Mouse (Mus musculus) cerebellum, postnatal 14 days (tissue): ENCODE data around the gene Scn10a.

Source experiments
- DNase-seq, 2 experiments: peaks; one replicate each; pipeline ENCODE4 v3.0.0; 2021; ENCODE audit warnings: mixed read lengths in 2 of 2

Scn10a gene

DNA sequence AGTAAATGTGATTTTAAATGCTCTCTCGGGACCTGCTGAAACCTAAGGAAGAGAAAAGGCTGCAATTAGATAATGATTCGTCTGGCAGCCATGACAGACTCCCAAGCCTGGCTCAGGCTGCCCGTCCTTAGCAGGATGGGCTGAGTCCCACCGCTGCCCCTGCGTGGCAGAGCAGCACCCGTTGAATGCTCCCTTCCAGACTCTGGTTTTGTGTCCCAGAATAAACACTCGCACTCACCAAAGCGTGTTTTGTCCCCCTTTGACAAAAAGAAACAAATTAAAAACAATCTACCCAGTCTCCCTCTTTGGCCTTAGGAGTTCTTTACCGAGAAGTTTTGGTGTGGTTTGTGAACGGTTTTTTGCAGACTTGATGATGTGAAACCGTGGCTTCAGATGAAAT, at the start of gene Scn10a:
Gene Scn10a, minus strand, starts transcription at position 101 of the 400 bp plus-strand sequence.
- DNase-seq: no peak

GRCm38 (mm10) chr9:119768585-119768984, 49.5 kb upstream of the Scn10a start:
- DNase-seq: peak; percentile 31 to 50

GRCm38 (mm10) chr9:119760226-119760625, 41.1 kb upstream of the Scn10a start:
- no peak for DNase-seq

DNA sequence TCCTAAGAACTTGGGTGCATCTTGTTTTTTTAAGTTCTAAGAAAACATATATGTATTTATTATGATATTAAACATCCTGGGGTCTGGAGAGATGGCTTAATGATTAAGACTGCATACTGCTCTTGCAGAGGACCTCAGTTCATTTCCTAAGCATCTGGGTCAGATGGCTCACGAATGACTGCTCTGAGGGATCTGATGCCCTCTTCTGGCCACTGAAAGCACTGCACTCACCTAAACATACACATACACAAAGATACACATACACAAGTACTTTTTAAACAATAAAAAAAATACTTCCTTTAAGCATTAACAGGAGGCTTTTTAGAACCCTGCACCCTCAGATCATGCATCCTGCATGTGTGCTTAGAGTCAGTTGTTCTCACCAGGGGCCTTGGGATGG, 40.3 kb upstream of the Scn10a start:
- no peak for DNase-seq

- peak; percentile 50 to 60 for DNase-seq
These were observed 32.4 kb upstream of the Scn10a start for GRCm38 (mm10) chr9:119751507-119751906.

GRCm38 (mm10) chr9:119749112-119749511, 30.0 kb upstream of the Scn10a start:
- no peak for DNase-seq

DNA sequence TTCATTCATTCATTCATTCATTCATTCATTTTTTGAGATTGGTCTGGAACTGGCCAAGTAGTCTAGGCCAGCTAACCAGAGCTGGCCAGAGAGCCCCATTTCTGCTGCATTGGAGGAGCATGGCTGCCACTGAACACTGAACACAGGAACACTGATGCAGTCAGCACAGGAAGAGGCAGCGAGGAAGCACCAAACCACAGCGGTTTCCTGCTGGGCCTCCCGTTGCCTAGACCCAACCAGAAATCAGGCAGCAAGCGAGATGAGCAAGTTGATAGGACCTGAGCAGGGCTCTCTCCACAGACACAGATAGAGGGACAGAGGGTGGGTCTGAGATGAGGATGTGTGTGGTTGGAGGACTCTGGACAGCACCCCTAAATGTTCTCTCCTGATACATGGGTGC, 24.8 kb upstream of the Scn10a start:
- no peak for DNase-seq

GRCm38 (mm10) chr9:119743312-119743711, 24.2 kb upstream of the Scn10a start:
- no peak for DNase-seq

DNA sequence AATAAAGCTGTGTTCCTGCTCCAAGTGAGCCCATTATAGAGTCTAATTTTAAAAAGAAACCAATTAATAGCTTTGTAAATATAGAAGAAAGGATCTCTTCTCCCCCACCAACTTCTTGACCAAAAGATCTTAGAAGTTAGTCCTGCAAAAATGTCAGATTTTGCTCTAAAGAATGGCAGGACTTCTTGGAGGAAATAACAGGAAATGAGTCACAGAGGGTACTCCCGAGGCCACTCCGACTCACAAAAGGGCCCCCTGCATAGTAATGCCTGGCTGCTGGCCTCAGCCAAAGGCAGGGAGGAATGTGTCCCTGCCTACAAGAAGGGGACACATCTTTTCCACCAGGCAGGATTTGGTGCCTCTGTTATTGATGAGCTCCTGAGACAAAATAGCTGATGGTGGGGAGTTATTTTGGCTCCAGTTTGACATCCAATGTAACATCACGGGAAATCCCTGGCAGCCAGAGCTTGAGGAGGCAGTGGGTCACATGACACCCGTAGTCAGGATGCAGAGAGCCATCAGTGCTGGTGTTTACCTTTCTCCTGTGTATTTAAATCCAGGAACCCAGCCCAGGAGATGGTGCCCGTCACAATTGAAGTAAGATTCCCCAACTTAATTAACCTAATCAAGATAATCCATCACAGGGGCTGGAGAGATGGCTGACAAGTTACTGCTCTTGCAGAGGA, 22.1 kb upstream of the Scn10a start:
- no peak for DNase-seq

DNA sequence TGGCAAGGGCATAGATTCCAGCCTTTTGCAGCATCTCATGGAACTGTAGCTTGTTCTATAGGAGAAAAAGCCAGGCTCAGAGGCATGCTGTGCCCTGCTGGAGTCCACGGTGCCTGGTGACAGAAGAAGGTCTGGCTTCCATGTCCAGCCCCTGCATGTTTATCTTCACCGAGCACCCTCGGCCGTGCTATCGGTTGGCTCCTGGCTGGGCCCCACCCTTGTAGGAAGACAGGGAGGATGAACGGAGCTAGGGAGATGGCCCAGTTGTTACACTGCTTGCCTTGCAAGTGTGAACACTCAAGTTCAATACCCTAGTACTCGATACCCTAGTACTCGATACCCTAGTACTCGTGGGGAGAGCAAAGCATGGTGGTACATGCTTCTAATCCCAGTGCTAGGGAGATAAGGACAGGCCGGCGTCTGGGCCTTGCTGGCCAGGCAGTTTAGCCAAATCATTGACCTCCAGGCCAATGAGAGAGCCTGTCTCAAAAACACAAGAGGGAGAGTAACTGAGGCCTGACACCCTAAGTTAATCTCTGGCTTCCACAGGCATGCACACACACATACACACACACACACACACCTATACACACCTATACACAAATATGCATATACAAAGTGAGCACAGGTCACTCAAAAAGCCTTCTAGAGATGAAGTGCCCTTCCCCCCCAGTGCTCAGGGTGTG, 9.4 kb upstream of the Scn10a start:
- DNase-seq: no peak

GRCm38 (mm10) chr9:119726990-119727389, 7.9 kb upstream of the Scn10a start:
- no peak for DNase-seq

DNA sequence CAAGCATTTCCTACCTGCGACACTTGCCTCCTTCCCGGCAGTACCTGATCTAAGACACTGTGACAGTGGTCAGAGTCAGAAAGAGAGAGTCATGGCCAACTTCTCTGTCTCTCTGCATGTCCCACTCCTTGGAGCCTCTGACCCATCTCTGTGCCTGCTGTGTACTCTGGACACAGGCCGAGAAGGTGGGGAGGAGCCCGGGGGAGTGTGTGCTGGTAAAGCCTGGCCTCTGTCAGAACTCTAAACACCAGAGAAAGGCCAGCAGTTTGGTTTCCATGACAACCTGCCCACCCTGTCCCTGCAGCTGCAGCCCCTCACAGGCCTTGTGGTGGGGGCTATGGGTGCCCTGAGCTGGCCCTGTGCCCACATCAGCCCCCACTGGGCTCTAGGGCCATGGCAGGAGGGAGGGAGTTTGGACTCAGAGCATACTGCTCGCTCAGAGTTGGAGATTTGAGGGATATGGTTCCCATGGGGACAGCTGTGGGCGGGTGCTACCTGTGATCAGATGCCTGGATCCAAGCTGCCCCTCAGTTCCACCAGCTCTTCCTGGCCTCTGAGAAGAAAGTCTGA, 6.3 kb upstream of the Scn10a start:
- no peak for DNase-seq

DNA sequence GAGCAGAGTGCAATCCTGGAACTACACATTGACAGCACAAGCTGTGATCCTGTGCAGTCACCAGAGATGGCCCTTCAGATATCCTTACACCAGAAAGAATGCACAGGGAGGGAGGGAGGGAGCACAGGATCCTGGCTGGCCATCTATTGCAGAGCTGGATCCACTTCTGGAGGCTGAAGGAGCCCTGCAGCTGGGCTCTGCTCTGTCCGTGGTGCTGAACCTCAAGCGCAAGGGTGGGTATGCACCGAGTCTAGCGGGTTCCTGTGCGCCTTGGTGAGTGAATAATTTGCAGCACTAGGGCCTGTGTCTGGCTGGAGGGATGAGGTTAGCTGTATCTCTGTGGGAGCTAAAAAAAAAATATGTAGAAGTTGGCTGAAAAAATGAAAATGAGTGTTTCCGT, 12.4 kb downstream of the Scn10a start:
- DNase-seq: peak in 1 of 2 experiments; percentile 4

- no peak for DNase-seq
These were observed 27.6 kb downstream of the Scn10a start for GRCm38 (mm10) chr9:119691505-119691904.

GRCm38 (mm10) chr9:119691001-119691400, 28.1 kb downstream of the Scn10a start:
- DNase-seq: no peak

DNA sequence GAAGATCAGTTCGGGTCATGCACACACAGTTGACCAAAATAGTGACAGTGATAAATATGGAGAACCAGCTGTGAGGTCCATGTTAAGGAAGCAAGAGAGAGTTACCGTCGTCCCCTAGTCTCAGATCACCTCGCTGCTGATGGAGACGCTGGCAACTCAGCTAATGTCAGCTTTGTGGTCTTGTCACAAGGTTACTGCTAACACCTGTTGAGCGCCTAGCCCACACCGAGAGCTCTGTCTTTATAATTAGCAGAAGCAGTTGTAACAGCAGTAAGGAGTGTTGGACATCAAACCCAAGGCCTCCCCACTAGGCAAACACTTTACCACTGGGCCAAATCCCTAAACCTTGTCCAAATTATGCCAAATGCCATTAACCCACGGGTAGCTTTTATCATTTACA, 31.2 kb downstream of the Scn10a start:
- DNase-seq: no peak

DNA sequence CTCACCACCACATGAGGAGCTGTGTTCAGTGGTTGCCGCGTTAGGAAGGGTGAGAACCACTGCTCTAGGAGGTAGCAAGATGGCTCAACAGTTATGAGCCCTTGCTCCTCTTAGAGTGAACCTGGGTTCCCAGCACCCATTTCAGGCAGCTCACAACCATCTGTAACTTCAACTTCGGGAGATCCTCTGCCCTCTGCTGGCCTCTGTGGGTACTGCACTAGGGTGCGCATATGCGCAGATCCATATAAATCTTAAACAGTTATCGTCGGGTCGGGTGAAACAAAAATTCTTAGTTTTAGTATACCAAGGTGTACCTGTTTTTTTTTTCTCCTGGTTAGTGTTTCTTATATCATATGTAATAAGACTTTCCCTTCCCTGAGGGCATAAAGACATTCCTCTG, 32.9 kb downstream of the Scn10a start:
- DNase-seq: no peak

GRCm38 (mm10) chr9:119680896-119681295, 38.2 kb downstream of the Scn10a start:
- no peak for DNase-seq

GRCm38 (mm10) chr9:119664109-119664508, 55.0 kb downstream of the Scn10a start:
- DNase-seq: no peak

DNA sequence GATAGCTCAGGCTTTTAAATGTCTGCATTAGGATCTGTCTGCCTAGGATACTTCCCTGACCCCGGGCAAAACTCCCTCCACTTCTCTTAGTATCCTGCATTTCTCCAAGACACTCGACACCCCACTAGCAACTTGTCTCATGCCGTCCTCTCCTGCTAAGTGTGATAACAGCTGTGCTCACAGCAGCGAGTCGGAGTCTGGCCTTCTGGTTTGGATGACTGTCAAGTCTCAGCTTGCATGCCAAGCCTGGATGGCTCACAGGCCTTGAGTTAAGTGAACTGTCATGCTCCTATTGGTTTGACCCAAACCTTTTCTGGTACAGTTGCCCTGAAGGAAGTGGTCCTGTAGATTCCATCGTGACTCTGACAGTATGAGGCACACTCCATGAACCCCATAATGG, 63.0 kb downstream of the Scn10a start:
- DNase-seq: peak; percentile 83 to 84

- DNase-seq: no peak
These were observed 65.4 kb downstream of the Scn10a start for GRCm38 (mm10) chr9:119653758-119654157.

- DNase-seq: peak; percentile 78 to 88
These were observed 72.1 kb downstream of the Scn10a start for GRCm38 (mm10) chr9:119646942-119647547.

- DNase-seq: no peak
These were observed 77.1 kb downstream of the Scn10a start for GRCm38 (mm10) chr9:119641985-119642384.
